Mouse (Mus musculus): ENCODE data around the gene 2510002D24Rik.
"Not testable (repeated sequence)": the region's sequence is repeated elsewhere in the genome, so short reads cannot be mapped to it uniquely, and the experiment has no call there.

2510002D24Rik gene

DNA sequence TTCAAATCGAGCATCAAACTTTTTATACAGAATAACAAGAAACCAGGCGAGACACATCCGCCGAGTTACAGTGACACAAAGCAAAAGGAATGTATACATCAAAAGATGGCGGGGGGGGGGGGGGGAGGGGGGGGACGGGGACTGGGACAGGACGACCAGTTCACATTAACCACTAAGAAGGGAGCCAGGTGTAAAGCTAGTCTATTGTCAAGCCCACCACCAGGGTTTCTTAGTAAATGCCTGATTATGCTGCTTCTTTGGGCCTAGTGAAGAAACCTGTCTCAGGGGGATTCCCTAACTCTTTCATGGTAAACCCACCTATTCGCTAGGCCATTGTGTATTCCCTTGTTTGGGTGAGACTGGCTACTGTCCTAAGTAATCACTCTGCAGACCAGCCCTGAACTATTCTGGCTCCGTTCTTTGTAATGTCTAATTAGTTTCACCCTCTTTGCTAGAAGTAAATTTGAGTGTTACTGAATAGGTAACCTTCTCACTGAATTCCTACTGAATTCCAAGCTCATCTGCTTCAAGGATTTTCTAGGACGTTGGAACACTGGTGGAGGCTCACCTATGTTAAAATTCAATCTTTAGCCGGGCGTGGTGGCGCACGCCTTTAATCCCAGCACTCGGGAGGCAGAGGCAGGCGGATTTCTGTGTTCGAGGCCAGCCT lies 13.3 kb downstream of the 2510002D24Rik start:
- not testable (repeated sequence) for DNase-seq (ENCODE audit: low read depth, low spot score)

DNA sequence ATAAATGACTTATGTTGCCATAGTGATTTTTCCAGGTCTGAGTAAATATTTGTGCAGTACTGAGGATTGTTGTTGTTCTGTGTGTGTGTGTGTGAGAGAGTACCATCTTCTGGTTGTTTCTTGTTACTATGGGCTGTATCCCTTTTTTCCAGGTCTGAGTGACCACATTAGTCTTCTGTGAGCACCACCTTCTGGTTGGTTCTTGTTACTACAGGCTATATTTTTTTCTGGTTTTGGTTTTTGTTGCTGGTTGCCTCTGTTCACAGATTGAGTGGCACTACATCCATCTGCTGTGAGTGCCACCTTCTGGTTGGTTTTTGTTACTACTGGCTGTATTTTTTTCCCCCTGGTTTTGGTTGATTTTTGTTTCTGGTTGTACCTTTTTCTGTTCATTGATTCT lies 22.2 kb downstream of the 2510002D24Rik start:
- DNase-seq (ENCODE audit: low read depth, low spot score) = peak; percentile 91

DNA sequence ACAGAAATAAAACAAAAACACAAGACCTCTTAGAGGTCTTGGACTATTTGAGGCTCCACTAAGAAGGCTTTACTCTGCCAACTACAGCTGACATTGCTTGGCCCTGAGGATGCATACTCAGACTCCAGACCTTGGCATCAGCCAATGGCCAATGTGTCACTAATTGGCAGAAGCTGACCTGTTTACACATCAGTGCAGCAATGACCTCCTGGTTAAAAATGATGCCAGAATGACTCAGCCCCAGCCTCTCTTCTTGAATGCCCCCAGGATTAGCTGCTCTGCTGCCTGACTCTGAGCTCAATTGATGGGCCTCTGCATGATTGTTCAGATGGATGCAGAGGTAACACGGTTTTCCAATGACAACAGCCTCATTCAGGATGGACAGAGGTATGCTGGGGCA lies 23.8 kb downstream of the 2510002D24Rik start:
- no peak for DNase-seq (ENCODE audit: low read depth, low spot score)

DNA sequence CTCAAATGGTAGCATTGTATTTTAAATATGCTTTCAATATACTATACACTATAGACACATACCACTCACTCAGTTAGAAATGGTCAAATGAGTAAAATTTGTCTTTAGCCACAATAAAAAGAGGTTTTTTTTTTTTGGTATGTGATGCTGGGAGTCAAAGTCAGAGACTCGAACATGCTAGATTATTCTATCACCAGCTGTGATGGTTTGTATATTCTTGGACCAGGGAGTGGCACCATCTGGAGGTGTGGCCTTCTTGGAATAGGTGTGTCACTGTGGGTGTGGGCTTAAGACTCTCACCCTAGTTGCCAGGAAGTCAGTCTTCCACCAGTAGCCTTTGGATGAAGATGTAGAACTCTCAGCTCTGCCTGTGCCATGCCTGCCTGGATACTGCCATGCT lies 34.1 kb downstream of the 2510002D24Rik start:
- DNase-seq (ENCODE audit: low read depth, low spot score) = not testable (repeated sequence)

DNA sequence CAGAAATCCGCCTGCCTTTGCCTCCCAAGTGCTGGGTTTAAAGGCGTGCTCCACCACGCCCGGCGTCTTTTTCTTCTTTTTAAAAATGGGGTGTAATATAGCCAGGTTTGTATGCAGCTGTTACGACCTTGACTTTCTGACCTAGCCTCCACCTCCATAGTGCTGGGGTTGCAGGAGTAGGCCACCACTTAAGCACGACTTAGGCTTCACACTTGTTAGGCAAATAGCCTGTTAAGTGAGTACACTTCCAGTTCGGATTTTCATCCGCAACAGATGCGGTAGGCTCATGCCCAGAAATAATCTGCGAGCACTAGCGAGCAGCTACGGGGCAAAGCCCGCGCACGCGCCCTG lies 39.7 kb downstream of the 2510002D24Rik start:
- no peak for DNase-seq (ENCODE audit: low read depth, low spot score)

DNA sequence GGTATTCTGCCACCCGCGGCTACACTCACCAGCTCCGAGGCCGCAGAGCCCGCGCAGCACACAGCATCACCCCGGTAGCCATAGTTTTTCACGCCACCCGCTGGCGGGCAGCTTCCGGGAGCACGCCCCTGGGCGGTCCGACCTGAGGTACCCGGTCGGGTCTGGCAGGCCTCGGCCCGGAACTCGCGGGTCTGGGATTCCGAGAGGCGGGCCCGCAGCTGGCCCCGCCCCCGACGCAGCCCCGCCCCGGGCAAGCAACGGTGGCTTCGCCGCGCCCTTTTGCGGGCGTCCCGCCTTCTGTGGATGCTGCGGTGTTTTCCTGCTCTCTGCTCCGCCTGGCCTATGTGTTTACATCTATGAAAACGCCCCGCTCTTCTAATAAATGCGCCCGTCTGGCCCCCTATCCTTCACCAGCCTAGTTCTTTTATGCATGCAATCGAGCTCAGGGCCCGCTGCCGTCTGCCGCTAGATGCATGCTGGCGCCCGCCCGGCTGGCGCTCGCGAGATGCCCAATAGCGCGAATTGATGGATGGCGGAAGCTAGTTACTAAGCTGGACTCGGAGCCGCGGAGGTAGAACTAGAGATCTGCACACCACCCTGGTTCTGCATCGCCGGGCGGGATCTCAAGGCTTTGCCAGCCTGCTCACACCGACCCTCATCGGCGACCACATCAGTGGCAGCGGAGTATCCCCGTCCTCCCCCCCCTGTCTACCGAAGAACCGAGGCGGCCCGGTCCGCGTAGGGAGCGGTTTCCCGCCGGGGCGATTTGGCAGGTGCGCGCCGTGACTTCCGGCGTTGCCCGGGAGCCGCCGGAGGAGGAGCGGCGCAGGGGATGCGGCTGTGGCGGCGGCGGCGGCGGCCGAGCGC lies 40.3 kb downstream of the 2510002D24Rik start, which contains the start of the genes Mrpl40 and Hira:
Gene Mrpl40, minus strand, starts transcription at position 421 of the 867 bp plus-strand sequence.
Gene Hira, plus strand, starts transcription at position 596 of the 867 bp plus-strand sequence.
- peak; percentile 93 for DNase-seq (ENCODE audit: low read depth, low spot score)

DNA sequence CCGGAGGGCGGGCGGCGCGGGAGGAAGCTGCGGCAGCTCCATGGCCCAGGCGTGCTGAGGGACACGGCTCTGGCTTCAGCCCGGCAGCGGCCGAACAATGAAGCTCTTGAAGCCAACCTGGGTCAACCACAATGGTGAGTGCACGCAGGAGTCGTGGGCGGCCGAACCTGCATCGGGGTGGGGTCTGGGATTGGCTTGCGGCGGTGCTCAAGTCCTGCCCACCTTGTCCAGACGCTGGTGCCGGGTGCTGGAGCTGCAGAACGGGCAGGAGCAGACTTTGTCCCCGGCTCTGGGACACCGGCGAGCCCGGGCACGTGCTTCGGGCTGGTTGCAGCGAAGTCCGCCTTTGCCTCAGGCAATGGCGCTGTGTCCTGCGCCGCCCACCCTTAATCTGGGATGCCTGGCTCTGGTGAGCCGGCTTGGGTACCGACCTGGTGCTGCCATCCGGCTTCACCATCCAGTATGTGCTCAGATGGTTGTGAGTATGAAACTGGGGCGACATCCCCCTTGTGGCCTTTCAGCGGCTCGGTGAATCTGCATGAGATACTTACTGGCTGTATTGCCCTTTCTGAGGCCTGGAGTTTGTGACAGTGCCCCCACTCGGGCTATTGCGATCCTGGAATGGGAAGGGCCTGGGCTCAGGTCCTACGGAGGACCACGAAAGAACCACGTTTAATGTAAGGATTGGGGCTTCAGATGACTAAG lies 41.2 kb downstream of the 2510002D24Rik start:
- peak; percentile 87 for DNase-seq (ENCODE audit: low read depth, low spot score)

DNA sequence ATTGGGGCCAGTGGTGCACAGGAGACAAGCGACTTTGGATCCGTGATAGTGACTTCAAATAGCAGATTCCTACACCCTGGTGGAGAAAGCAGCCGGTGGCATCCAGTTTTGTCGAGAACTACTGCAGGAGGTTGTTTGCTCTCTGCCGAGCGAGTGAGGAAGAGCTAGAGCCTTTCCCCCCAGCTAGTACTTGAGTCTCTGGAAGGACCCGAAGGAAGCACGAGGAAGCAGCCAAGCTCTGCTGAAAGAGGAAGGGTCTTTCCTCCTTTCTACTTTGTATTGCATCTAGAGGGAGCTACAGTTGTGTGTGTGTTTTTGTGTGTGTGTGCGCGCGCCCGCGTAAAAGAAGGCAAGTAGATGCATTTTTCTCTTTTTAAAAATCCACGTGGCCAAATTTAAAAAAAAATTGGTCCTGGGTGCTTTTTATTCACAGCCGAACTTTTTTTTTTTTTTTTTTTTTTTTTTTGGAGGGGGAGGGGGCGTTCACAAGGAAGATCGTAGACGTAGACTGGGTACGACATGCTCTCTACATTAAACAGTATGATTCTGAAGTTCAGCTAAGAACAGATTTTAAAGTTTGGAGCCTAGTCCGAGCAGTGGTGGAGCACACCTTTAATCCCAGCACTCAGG lies 41.8 kb downstream of the 2510002D24Rik start:
- no peak for DNase-seq (ENCODE audit: low read depth, low spot score)

DNA sequence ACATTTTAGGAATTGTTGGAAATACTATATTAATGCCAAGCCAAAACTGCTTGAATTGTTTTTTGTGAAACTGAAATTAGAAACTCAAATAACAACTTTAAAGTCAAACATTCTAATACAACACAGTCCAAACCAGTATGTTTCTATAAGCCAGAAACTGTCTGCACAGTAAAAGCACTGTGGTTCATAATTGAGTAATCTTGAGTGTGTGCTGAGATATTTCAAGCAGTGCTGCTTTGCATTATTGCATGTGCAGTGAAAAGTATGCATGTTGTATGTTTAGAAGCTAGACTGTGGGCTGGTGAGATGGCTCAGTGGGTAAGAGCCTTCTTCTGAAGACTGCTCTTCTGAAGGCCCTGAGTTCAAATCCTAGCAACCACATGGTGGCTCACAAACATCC lies 47.7 kb downstream of the 2510002D24Rik start:
- no peak for DNase-seq (ENCODE audit: low read depth, low spot score)

All from ES-CJ7 (cell line).